Mouse (Mus musculus) lung, adult 18-20 months (tissue): ENCODE data around the gene Ankrd61.

Source experiments
- DNase-seq, 2 experiments: peaks; one replicate each; pipeline ENCODE4 v3.0.0; 2022; ENCODE audit warnings: mixed read lengths in 2 of 2

The Ankrd61 gene

DNA sequence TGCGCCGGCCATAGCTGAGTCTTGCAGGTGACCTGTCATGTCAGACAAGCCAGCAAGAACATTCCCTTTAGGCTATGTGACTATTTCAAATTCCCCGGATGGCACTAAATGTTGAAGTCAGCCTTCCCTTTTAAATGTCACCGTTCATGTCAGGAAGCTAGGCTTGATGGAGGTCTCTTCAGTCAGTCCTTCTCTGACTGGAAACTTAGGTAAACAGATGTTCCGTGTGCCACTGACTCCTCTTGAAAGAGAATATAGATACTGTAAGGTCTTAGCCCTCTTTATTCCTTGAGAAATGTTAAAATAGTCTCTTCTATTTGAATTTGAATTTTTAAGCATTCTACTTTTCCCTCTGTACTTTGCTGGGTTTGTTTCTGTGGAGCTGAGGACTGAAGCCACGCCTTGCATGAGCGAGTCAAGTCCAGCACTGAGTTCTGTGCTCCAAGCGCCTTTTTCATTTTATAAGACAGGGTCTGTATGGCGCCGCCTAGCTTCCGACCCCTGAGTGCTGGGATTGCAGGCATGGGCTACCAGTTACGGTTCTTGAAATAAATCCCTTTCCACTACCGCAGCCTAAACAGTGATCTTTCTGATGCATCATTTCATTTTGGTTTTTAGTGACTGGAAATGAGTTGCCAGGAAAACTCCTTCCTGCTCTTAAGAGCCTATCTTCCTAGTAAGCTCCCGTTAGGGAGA lies at the start of gene Ankrd61:
Gene Ankrd61 (minus strand): TSS at position 51 of the 696 bp plus-strand sequence.
- DNase-seq, result no peak

DNA sequence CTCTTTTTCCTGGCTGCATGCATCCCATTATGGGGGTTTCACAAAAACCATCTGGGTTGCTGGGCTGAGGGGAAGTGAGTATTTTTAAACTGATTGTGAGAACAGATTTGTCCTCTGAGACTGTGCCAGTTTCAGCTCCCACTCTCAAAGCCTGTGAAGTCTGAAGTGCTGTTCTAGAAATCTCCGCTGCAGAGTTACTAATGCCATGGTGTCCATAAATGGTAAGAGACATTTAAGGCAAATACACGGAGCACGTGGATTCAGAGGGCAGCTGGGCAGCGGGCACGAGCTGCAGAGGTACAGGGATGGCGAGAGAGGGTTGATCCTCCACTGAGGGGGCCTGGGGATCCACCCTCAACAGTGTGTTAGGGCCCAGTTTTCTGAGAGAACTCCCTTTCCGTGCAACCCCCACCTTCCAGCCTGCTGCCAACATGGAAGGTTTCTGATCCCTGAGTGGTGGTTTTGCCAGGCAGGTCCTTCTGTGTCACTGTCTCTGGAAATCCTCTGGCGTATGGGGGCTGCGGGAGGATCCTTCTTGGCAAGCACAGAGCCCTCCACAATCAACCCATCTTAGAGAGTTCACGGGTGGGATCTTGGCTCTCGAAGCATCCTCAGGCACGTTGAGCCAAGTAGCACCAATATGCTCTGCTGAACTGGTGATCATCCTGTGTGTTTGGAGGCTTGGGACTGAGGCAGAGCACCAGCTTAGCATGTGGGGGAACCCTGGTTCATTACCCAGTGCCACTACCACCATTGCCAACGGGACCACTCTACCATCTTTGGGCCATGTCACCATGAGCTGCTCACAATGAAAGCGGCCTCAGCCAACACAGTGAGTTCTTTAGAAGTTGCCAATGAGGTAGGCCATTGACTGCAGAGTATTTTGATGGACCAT lies 46.0 kb upstream of the Ankrd61 start:
- DNase-seq, result no peak

DNA sequence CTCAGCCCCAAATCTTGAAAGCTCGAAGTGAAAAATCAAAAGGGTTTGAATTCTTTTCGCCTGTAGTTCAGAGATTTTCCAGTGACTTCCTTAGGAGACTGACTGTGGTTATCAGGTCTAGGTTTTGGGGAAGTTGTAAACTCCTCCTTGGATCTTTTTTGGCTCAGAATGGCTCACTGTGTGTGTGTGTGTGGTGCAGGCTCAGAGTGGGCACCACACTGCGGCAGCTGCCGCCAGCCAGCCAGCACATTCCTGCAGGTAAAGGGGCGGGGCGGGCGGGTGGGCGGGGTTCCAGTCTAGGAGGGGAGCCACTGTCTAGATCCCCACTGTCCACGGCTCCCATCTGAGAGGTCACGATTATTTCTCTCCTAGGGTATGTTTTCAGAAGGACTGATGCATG lies 44.1 kb upstream of the Ankrd61 start:
- no peak for DNase-seq

DNA sequence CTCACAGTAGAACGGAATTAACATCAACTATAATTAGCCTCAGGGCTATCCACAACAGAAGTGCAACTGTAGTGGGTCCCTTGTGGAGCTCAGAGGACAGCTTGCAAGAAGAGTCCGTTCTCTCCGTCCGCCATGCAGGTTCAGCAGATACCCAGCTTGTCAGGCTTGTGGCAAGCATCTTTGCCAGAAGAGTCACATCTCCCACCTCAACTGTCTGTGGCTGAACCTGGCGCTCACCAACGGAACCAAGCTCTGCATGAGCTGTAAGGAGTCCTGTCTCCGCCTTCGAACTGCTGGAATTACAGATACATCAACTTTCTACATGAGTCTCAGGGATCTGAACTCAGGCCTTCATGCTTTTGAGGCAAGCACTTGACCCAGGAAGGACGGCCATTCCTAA lies 38.7 kb upstream of the Ankrd61 start:
- DNase-seq, result no peak

DNA sequence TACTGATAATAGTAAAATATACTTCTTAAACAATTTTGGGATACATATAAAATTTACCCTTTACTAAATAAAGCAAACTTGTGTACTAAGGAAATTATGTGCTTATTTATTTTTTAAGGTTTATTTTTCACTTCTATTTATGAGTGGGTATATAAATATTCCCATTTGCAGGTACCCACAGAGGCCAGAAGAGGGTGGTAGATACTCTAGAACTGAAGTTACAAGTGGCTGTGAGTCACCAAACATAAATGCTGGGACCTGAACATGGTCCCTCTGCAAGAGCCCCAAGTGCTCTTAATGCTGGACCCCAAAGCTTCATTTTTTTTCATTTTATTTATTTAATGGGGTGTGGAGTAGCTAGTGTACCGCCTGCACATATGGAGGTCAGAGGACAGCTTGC lies 36.4 kb upstream of the Ankrd61 start:
- no peak for DNase-seq

DNA sequence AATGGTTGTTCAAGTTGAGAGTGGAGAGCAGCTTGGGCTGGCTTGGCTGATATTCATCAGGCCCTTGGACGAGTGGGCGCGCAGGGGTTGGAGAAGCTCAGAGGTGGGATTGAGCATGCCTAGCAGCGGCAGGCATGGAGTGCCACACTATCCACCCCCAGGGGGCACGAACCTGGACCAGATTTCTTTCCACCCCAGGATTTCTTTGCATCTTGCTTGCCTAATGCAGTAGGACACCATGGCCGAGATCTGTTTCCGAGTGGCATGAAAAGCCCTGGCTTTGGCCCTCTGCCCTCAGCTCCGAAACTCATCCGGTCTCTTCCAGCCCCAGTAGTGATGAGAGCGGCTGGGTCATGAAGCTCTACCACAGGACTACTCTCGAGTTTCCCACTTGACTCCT lies 35.9 kb upstream of the Ankrd61 start:
- no peak for DNase-seq

DNA sequence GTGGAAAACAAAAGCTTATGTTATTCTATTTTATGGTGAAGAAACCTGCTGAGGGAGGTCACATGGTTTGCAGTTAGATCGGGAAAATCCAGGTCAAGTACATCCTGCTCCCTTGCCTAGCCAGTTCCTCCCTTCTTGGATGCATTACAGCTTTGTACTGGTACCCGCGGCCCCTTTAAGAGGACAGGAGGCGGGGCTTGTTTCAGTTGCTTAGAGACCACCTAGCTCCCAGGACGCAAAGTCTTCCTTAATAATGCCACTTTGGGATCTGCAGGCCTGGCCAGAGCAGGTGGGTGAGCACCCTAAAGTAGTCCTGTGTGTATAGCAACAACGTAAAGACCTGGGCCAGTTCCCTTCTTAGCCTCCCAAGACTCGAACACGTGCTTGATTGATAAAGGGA lies 35.3 kb upstream of the Ankrd61 start, which contains the start of gene Rsph10b:
Gene Rsph10b (plus strand): TSS at position 205 of the 400 bp plus-strand sequence.
- DNase-seq, result peak; percentile 71 to 81

DNA sequence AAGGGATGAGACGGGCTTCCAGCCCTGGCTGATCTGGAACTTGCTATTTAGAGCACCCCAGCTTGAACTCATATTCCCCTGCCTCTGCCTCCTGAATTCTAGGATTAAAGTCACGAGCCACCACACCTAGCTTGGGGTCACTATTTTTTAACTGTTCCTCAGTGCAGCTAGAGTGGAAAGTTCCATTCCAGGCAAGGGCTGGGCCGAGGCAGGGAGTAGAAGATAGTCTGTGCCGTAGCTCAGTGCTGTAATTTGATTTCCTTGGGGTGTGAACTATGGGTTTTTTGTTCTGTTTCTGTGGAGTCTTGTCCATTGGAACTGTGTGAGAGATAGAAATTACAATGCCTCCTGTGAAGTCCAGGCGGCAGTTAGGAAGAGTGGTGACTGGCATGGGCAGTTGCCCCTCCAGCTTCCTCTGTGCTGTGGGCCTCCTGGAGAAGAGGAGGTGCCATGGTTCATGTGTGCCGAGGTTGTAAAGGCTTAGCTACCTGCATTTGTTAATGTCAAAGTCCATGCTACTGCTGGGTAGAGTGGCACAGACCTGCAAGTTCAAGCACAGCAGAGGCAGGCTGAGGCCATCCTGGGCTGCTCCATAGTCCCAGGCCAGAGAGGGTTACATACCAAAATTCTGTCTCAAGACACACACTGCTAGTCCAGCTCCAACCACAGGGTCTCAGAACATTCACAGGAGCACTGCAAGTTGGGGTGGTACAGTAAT lies 34.5 kb upstream of the Ankrd61 start:
- DNase-seq, result no peak

DNA sequence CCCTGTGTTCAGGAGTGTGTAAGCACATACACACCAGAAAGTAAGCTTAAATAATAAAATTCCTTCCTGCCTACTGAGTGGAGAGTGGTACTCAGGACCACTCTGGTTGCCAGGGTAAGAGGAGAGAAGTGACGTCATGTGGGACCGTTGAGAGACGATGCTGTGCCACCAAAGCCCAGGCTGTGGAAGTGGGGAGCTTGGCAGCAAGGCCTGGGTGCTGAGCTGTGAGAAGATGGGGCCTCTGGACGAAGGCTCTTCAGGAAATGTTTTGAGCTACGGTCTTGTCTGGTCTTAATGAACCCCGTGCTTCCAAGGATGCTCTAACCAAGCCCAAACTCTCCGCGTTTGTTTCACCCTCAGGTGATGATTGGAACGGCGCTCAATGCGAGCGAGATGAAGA lies 33.2 kb upstream of the Ankrd61 start:
- no peak for DNase-seq

DNA sequence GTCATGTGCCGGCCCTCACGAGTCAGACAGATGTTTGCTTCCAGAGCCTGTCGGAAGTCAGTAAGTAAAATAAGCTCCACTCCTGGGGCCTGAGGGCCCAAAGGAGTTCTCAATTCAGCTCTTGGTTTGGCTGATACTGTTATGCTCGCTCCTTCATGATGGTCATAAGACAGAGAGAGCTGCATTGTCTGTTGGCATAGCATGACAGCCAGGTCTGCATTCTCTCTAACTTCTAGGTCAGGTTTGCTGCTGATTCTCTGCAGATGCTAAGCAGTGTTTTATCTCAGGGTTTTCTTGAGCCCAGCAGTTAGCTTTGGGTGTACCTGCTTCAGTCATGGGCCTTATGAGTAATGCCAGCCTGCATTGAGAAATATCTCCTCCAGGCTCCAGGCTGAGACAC lies 31.8 kb upstream of the Ankrd61 start:
- no peak for DNase-seq

DNA sequence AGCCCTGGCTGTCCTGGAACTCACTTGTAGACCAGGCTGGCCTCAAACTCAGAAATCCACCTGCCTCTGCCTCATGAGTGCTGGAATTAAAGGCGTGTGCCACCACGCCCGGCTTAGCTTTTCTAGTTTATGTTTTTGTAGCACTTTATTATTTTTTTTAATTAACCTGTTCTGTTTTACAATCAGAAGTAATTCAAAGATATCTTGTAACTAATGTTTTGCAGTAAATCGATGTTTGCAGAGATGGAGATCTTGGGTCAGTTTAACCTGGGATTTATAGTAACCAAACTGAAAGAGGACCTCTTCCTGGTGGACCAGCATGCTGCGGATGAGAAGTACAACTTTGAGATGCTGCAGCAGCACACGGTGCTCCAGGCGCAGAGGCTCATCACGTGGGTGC lies 30.4 kb upstream of the Ankrd61 start, which contains the start of gene Gm42421:
Gene Gm42421 (plus strand): TSS at position 301 of the 400 bp plus-strand sequence.
- no peak for DNase-seq

DNA sequence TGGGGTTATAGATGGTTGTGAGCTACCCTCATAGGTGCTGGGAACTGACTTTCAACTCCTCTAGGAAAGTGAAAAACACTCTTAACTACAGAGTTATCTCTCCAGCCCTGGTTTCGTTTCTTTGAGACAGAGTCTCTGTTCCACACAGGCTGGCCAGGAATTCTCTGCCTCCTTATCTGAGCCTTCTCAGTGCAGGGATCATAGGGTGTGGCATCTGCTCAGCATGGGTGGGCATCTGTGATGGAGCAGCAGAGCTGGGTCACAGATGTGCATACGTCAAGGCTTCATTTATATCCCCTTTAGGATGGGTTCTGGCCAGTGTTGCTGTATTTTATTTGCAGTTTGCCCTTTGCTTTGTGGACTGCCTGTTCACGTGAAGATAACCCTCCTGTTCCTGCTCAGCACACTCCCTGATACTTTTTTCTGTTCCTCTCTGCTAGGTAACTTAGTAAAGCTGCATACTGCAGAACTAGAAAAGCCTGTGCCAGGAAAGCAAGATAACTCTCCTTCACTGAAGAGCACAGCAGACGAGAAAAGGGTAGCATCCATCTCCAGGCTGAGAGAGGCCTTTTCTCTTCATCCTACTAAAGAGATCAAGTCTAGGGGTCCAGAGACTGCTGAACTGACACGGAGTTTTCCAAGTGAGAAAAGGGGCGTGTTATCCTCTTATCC lies 27.4 kb upstream of the Ankrd61 start:
- no peak for DNase-seq

DNA sequence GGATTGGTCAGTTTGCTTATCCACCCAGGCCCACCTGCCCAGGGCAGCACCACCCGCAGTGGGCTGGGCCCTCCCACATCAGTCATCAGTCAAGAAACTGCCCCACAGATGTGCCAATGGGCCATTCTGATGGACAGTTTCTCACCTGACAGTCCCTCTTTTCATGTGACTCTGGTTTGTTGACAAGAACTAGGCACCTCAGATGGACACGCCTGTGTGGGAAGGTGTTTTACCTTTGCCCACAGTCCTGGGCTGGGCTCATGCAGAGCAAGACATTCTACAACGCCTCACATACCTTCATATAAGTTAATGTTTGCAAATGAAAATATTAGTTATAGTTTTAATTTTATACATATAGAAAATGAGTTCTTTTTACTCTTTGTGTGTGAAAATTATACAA lies 20.6 kb upstream of the Ankrd61 start:
- no peak for DNase-seq

DNA sequence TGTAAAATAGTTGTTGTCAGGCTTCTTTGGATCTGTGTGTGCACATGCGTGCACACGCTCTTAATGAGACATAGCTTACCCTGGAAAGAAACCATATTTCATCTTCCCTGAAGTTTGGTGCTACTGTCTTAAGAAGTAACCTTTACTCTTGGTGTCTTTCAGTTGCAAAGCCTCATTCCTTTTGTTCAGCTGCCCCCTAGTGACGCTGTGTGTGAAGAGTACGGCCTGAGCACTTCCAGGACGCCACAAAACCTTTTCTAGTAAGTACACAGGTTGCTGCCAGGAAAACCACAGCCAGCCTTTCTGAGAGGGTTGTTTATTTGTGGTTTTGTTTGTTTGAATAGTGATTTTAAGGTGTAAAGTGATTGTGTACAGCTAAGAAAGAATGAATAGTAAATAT lies 19.9 kb upstream of the Ankrd61 start:
- peak; percentile 74 to 80 for DNase-seq

DNA sequence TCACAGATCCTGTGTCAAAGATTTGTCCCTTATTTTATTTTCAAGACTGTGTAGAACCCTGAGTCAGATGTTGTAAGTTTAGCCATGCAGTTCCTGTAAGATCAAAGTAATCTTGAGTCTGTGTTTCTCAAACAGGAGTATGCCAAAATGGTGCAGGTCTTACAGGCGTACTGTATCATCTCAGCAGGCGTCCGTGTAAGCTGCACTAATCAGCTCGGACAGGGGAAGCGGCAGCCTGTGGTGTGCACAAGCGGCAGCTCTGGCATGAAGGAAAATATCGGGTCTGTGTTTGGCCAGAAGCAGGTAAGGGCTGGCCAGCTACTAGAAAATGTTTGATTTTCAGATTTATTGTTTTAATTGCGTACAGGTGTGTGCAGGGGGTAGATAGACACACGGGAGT lies 18.7 kb upstream of the Ankrd61 start:
- no peak for DNase-seq

DNA sequence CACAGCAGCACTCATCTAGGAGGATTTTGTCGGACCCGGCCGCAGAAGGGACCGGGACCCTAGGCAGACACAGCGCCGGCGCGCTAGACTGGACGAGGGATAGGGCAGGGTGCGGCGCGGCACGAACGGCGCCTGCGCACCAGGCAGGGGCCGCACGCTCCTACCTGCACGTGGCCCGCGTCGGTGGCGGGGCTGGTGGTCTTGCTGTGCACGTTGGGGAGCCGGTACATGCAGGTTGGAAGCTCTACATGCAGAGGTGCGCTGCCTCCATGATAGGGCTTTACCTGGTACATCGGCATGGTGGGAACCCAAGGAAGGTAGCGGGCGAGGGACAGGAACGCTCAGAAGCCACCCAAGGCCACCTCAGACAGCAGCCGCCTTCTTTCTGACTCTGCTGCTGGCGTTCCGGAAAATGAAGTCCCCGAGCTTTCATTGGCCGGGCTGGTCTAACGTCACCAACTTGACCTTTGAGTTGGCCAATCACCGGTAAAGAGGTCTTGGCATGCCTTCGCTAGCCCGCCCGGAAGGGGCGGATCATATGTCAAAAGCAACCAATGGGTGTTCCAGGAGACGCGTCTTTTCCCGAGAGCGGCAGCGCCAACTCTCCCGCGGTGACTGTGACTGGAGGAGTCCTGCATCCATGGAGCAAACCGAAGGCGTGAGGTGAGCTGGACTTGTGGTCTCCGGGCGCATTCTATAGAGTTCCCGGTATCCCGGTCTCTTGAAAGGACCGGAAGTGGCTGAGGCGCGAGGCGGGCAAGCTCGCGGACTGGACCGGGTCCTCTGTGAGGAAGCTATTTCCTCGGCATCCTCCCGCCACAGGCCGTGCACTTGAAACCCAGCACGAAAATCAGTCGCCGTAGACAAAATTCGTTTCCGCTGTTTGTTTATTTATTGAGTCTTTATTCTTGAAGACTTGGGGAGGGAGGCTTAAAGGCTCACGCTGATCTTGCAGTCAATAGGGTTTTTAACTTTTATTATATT lies 12.2 kb upstream of the Ankrd61 start, which contains the start of the genes Aimp2 and Pms2:
Gene Aimp2 (minus strand): TSS at position 431 of the 984 bp plus-strand sequence.
Gene Pms2 (plus strand): TSS at position 548 of the 984 bp plus-strand sequence.
- DNase-seq, result peak; percentile 98

DNA sequence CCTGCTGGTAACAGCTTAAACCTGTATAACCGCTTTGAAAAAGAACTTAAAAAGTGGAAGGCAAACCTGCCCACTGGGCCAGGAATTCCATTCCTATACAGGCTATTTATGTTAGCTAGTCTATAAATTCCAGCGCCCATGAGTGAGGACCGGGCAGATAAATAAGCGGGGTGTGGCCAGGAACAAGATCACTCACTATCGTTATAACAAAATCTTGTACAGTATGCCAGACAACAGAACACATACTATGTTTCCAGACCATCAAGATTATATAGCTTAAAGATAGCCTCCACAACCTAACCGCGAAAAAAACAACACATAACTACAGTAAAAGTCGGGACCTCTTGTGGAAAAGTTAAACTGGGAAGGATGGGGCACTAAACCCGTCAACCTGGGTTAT lies 11.4 kb upstream of the Ankrd61 start:
- no peak for DNase-seq

DNA sequence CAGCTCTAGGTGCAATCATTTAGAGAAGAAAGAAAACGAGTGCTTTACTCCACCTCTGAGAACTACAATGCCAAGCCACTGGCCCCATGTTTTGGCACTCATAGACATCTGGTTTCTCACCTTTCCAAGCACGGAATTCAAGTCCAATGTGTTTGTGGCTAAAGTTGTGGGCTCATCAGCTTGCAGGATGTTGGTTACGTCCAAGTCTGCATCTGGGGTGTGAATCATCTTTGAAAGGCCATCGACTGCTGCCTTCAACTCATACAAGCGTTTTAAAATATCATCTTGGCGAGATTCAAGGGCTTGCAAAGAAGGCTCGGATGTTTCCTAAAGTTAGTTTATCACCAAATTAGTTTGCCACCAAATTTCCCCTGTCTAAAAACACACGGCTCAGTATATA lies 8.9 kb upstream of the Ankrd61 start:
- DNase-seq, result no peak

DNA sequence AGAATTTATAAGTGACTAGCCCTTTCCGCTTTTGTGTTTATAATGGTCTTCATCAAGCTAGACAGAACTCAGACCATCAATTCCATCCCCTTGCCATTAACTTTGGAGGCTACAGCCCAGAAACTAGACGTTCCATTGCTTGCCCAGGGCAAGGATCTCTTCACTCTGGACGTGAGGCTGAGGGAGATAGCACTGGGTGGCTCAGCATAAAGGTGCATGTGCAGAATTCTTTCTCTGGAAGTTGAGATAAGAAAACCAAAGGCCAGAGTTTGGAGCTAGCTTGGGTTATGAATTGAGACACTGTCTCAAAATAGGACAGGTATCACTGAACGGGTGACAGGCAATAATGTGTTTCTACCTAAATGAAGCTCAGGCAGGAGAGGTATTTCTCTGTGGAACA lies 6.3 kb upstream of the Ankrd61 start:
- DNase-seq, result no peak

DNA sequence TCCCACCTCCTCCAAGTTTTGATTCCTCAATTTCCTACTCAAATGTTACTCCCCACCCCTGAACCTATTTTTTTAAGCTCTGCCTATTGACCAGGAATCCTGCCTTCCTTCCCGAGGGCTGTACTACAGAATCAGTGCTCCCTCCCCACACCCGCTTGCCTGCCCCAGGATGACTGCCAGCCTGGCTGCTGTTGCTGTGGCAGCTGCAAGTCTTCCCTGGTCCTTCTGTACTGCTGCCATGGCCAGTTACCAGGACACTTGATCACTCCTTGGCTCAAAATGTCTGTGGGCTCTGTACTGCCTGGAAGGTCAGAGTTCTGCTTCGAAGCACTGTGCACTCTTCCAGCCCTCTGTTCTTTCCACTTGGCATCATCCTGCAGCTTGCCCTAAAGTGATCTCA lies 4.6 kb upstream of the Ankrd61 start:
- DNase-seq, result no peak

DNA sequence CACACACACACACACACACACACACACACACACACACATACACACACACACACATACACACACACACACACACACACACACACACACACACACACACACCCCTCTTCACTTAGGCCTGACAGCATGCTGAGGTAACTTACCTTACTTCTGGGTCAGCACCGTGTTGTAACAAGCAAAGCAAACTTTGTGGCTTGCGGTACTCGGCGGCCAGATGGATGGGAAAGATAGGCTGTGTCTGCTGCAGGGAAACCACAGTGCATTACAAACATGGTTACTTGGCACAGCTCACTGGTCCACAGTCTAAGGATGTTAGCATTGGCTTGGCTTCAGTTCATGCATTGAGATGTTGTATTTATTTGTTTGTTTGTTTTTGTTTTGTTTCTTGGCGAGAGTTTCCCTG lies 4.1 kb downstream of the Ankrd61 start:
- peak; percentile 19 to 33 for DNase-seq
